Mouse (Mus musculus) frontal cortex, adult (tissue): ENCODE measurements around the gene 6430628N08Rik.

Experiments
- ATAC-seq: cut with Nextera tagmentation; 2 replicates; pipeline ENCODE4 v1.9.2; 2017; ENCODE audit warnings: mild to moderate bottlenecking, moderate library complexity, mixed read lengths; ENCODE audit not compliant: low TSS enrichment

6430628N08Rik gene

GRCm38 (mm10) chr4:115938276-115939160, 48.1 kb downstream of the 6430628N08Rik start:
- no peak for ATAC-seq

GRCm38 (mm10) chr4:115939295-115940102, 49.0 kb downstream of the 6430628N08Rik start, which contains the start of gene Dmbx1:
Gene Dmbx1, minus strand, starts transcription at chr4:115939926.
- no peak for ATAC-seq

- ATAC-seq = no peak
Measured at GRCm38 (mm10) chr4:115940681-115941080, 50.2 kb downstream of the 6430628N08Rik start.

- ATAC-seq = no peak
Measured at GRCm38 (mm10) chr4:115941242-115941820, 50.9 kb downstream of the 6430628N08Rik start.

- ATAC-seq = no peak
Measured at GRCm38 (mm10) chr4:115943669-115944314, 53.3 kb downstream of the 6430628N08Rik start.
